Mouse (Mus musculus) forebrain, embryonic 13.5 days (tissue): Measurements from ENCODE around the gene Mcrip2. TPM values are rescaled to one million over a fixed set of nuclear protein-coding genes. Genes with fewer than 3 reads are reported as not detected.

ENCODE experiments used
- ATAC-seq: fragments of 200-750 bp; cut with Nextera tagmentation; 2 replicates; pipeline ENCODE4 v1.8.0; 2017
- H3K27ac ChIP-seq: fragments of 300-500 bp; sonication (generic); 2 replicates; pipeline ENCODE4 v1.5.1; 2015; ENCODE audit warnings: inconsistent platforms, mild to moderate bottlenecking, moderate library complexity
- H3K27me3 ChIP-seq: fragments of 300-500 bp; sonication (generic); 2 replicates; pipeline ENCODE4 v1.6.1; 2015; ENCODE audit warnings: mild to moderate bottlenecking, inconsistent platforms
- H3K36me3 ChIP-seq: fragments of 300-500 bp; sonication (generic); 2 replicates; pipeline ENCODE4 v1.6.1; 2015; ENCODE audit warnings: mild to moderate bottlenecking, inconsistent platforms; ENCODE audit not compliant: poor library complexity, severe bottlenecking
- H3K4me1 ChIP-seq: fragments of 300-500 bp; sonication (generic); 2 replicates; pipeline ENCODE4 v1.6.1; 2015; ENCODE audit warnings: inconsistent platforms
- H3K4me2 ChIP-seq: fragments of 300-500 bp; sonication (generic); 2 replicates; pipeline ENCODE4 v1.6.1; 2015; ENCODE audit warnings: inconsistent platforms, mild to moderate bottlenecking, moderate library complexity
- H3K4me3 ChIP-seq: fragments of 300-500 bp; sonication (generic); 2 replicates; pipeline ENCODE4 v1.5.1; 2015; ENCODE audit warnings: mild to moderate bottlenecking, inconsistent platforms
- H3K9ac ChIP-seq: fragments of 300-500 bp; sonication (generic); 2 replicates; pipeline ENCODE4 v1.6.1; 2015; ENCODE audit warnings: mild to moderate bottlenecking, inconsistent platforms
- H3K9me3 ChIP-seq: fragments of 300-500 bp; sonication (generic); replicated peaks from 2 replicates; pipeline ENCODE4 v1.6.1; 2016; ENCODE audit warnings: inconsistent platforms
- WGBS: fragments of 180-500 bp; shearing (Covaris S2); methylation state at CpG from one replicate; pipeline ENCODE4 v1.1.7; 2015; 5-methylcytosine and 5-hydroxymethylcytosine counted together
- polyA plus RNA-seq: library from polyadenylated mRNA; unstranded; fragments of >200 nt; fragmentation: Nextera tagmentation; extraction: Ambion mirVana; gene quantifications from 2 replicates; pipeline ENCODE4 v1.2.1, GENCODE M21; 2015

The Mcrip2 gene
- polyA plus RNA-seq, 1 experiment from 2014 or later, result 12.9 TPM

GRCm38 (mm10) chr17:25879750-25880149 lies 11.2 kb upstream of the Mcrip2 start:
- Histone ChIP-seq H3K27ac (no peak overlapping the region), H3K9me3 (no peaks in the 10 kb centered on the region), H3K27me3 (no peaks in the 10 kb centered on the region), H3K36me3 (peaks cover 58% of the 10 kb centered on the region), H3K9ac (no peak overlapping the region), H3K4me3 (no peak overlapping the region), H3K4me1 (peaks cover 31% of the 10 kb centered on the region), H3K4me2 (no peak overlapping the region)
- ATAC-seq, result no peak
- 72% methylated on average over 8 of the region's 8 CpGs for WGBS

- H3K9me3 ChIP-seq, result no peaks in the 10 kb centered on the region
- peaks cover 53% of the 10 kb centered on the region for H3K36me3 ChIP-seq
- no peak overlapping the region for H3K9ac ChIP-seq
- ATAC-seq, result no peak
- H3K27ac ChIP-seq, result no peak overlapping the region
- no peaks in the 10 kb centered on the region for H3K27me3 ChIP-seq
- H3K4me2 ChIP-seq, result no peak overlapping the region
- peaks cover 32% of the 10 kb centered on the region for H3K4me1 ChIP-seq
- no peak overlapping the region for H3K4me3 ChIP-seq
- WGBS, result 38% methylated on average over 4 of the region's 4 CpGs
Measured at GRCm38 (mm10) chr17:25879261-25879660, 10.7 kb upstream of the Mcrip2 start.

- Histone ChIP-seq H3K27me3 (no peaks in the 10 kb centered on the region), H3K4me1 (peaks cover 38% of the 10 kb centered on the region), H3K27ac (no peak overlapping the region), H3K9me3 (no peaks in the 10 kb centered on the region), H3K4me3 (no peak overlapping the region), H3K36me3 (peaks cover 48% of the 10 kb centered on the region), H3K9ac (no peak overlapping the region), H3K4me2 (no peak overlapping the region)
- ATAC-seq, result no peak
- WGBS, result 90% methylated on average over 19 of the region's 19 CpGs
Measured at GRCm38 (mm10) chr17:25878611-25879180, 10.1 kb upstream of the Mcrip2 start.

DNA sequence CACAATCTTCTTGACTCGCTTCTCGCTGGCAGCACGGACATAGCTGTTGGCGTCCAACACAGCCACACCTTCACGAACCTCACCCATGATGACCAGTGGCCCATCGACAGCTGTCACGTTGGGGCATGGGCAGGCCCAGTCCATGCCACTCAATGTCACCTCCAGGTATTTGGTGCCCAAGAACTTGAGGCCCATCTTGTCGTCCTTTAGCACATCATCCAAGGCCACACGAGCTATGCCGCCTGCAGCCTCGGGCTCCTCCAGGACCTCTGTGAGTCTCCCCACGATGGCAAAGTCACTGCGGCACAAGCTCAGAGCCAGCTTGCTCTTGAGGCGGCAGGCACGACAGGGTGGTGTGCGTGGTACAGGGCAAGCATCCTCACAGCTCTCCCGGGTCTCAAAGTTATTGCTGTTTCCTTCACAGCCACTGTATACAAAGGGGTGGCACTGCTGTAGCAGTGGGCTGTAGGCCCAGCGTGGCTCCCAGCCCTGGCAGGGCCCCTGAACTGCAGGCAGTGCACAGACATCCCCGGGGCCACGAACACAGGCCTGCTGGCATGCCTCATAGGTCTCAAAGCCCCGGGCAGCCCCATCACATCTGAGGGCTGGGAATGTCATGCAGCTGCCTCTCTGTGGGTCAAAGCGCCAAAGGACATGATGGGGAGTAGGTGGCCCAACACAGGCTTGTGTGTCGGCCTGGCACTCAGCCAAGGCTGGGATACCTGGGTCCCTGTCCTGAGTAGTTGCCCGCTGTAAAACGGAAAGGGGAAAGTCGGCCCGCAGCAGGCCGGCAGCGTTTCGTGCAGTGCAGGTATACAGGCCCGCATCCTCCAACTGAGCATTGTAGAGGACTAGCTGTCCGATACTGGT lies 9.4 kb upstream of the Mcrip2 start:
- peaks cover 40% of the 10 kb centered on the region for H3K36me3 ChIP-seq
- no peak overlapping the region for H3K4me2 ChIP-seq
- no peak for ATAC-seq
- H3K27me3 ChIP-seq, result no peaks in the 10 kb centered on the region
- no peaks in the 10 kb centered on the region for H3K9me3 ChIP-seq
- H3K4me1 ChIP-seq, result peaks cover 38% of the 10 kb centered on the region
- no peak overlapping the region for H3K27ac ChIP-seq
- no peak overlapping the region for H3K9ac ChIP-seq
- 92% methylated on average over 32 of the region's 32 CpGs for WGBS
- no peak overlapping the region for H3K4me3 ChIP-seq

- WGBS, result 96% methylated on average over 3 of the region's 3 CpGs
- H3K36me3 ChIP-seq, result peaks cover 31% of the 10 kb centered on the region
- H3K4me1 ChIP-seq, result peaks cover 38% of the 10 kb centered on the region
- H3K9ac ChIP-seq, result no peak overlapping the region
- peak overlapping the region; percentile 89; the same call in 1 of the 2 replicates for H3K4me2 ChIP-seq
- no peaks in the 10 kb centered on the region for H3K9me3 ChIP-seq
- no peak overlapping the region for H3K4me3 ChIP-seq
- H3K27ac ChIP-seq, result no peak overlapping the region
- H3K27me3 ChIP-seq, result no peaks in the 10 kb centered on the region
- no peak for ATAC-seq
Measured at GRCm38 (mm10) chr17:25877025-25877424, 8.5 kb upstream of the Mcrip2 start.

DNA sequence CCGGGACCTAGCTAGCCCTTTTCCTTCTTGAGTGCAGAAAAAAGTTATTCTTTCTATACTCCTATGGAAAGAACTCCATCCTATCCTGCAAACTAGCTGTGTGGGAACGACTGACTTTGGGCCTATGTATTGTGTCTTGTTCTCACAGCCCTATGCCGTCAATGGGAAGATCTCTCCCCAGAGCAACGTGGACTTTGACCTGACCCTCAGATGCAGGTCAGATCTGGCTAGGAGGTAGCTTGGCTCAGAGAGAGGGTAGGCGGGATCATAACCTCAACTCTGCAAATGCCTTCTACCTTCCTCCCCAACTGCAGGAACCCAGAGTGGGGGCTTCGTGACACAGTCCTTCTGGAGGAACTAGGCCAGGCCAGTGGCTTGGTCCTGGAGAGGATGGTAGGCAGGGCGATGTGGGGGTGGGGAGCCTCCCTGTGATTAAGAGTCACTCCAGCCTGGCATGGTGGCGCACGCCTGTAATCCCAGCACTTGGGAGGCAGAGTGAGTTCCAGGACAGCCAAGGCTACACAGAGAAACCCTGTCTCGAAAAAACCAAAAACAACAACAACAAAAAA lies 7.9 kb upstream of the Mcrip2 start:
- Histone ChIP-seq H3K4me2 (peak overlapping the region; percentile 89), H3K36me3 (peaks cover 26% of the 10 kb centered on the region), H3K4me3 (peak overlapping the region; percentile 68), H3K27me3 (no peaks in the 10 kb centered on the region), H3K4me1 (peaks cover 38% of the 10 kb centered on the region), H3K9me3 (no peaks in the 10 kb centered on the region), H3K9ac (peak overlapping the region; percentile 83), H3K27ac (peak overlapping the region; percentile 96; the same call in 1 of the 2 replicates)
- 68% methylated on average over 10 of the region's 10 CpGs for WGBS
- no peak for ATAC-seq

GRCm38 (mm10) chr17:25875171-25876136 lies 6.9 kb upstream of the Mcrip2 start:
- H3K36me3 ChIP-seq, result peaks cover 24% of the 10 kb centered on the region
- no peaks in the 10 kb centered on the region for H3K27me3 ChIP-seq
- H3K9ac ChIP-seq, result peak overlapping the region; percentile 83
- no peaks in the 10 kb centered on the region for H3K9me3 ChIP-seq
- peaks cover 28% of the 10 kb centered on the region for H3K4me1 ChIP-seq
- peak overlapping the region; percentile 96 for H3K27ac ChIP-seq
- WGBS, result under 1% methylated on average over 59 of the region's 59 CpGs
- H3K4me3 ChIP-seq, result peak overlapping the region; percentile 68
- H3K4me2 ChIP-seq, result peak overlapping the region; percentile 89
- ATAC-seq, result peak; percentile 94

DNA sequence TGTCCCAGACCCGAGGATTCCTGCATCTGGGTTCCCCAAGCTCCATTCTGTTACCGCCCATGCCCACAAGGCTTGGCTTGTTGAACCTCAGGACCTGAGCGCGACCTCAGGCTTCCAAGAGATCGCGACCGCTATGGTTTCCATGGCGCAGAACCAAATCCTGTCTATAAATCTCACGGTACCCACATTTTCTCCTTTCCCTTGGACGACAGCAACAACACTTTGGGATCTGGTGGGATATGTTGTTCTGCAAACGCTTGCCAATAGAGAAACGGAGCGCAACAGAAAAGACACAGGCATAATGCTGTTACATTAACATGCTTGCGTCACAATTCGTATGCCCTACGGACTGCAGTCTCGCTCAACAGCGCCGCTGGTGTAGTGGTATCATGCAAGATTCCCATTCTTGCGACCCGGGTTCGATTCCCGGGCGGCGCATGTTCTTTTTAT lies 6.2 kb upstream of the Mcrip2 start, which contains the start of gene Mettl26:
TSS of gene Mettl26 (plus strand) at position 354 of the 450 bp plus-strand sequence.
- peaks cover 23% of the 10 kb centered on the region for H3K36me3 ChIP-seq
- H3K4me1 ChIP-seq, result peaks cover 22% of the 10 kb centered on the region
- H3K4me3 ChIP-seq, result peak within 1 kb of the TSS; percentile 68
- ATAC-seq, result peak; percentile 82
- peak within 1 kb of the TSS; percentile 83 for H3K9ac ChIP-seq
- peak within 1 kb of the TSS; percentile 96 for H3K27ac ChIP-seq
- WGBS, result under 1% methylated on average over 25 of the region's 25 CpGs
- H3K4me2 ChIP-seq, result peak within 1 kb of the TSS; percentile 89
- no peaks in the 10 kb centered on the region for H3K27me3 ChIP-seq
- no peaks in the 10 kb centered on the region for H3K9me3 ChIP-seq

DNA sequence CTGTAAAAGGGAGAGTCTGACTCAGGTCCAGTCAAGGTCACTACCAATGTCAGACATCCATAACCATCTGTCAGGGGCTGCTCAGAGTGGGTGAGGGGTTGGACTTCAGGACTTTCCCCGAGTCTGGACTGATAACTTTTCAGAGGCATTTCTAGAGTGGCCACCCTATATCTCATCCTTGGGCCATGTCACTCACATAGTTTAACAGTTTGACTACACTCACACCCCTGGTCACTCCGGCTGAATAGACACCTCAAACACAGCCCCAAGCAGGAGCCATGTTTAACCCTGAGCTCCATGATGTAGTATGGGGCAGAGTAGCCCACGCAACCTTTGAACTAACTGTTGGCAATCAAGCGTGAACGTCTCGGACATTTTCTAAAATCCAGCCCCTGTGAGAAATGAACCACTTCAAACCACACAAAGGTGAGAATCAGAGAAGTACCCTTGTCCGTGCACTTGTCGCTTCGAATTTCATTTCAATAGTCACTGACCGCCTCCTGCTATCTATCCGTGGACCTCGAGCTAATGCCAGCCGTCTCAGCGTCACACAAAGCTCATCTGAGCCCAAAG lies 5.7 kb upstream of the Mcrip2 start:
- peak overlapping the region; percentile 67 for H3K9ac ChIP-seq
- peak overlapping the region; percentile 89 for H3K4me2 ChIP-seq
- WGBS, result 3% methylated on average over 14 of the region's 14 CpGs
- H3K9me3 ChIP-seq, result no peaks in the 10 kb centered on the region
- peak overlapping the region; percentile 82 for H3K27ac ChIP-seq
- H3K36me3 ChIP-seq, result peaks cover 18% of the 10 kb centered on the region
- peak overlapping the region; percentile 68 for H3K4me3 ChIP-seq
- no peak for ATAC-seq
- H3K27me3 ChIP-seq, result no peaks in the 10 kb centered on the region
- peaks cover 22% of the 10 kb centered on the region for H3K4me1 ChIP-seq

DNA sequence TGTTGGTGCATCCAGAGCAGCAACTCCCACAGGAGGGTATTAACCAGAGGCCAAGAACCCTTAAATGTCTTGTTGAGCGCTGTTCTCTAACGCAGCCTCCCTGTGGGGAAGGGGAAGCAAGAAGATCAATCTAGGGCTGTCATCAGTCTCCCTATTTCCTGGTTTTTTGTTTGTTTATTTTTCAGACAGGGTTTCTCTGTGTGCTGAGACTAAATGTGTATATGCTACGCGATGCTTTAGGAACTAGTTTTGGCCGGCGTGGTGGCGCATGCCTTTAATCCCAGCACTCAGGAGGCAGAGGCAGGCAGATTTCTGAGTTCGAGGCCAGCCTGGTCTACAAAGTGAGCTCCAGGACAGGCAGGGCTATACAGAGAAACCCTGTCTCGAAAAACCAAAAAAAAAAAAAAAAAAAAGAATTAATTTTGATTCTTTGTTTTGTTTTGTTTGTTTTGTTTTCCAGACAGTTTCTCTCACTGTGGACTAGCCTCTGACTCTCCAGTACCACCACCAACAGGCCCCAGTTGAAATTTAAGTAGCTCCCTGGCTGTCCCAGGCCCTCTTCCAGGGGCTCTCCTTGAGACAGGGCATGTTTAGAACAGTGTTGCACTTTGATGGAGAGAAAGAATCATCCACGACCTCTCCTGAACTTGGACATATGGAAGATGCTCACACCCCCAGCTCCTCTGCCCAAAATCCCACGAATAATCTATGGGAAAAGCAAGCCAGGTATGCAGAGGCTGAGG lies 5.0 kb upstream of the Mcrip2 start:
- ATAC-seq, result no peak
- peak overlapping the region; percentile 82 for H3K27ac ChIP-seq
- 80% methylated on average over 11 of the region's 11 CpGs for WGBS

More for the DNA sequence above, 5.0 kb upstream of the Mcrip2 start:
- Histone ChIP-seq H3K4me1 (peaks cover 28% of the 10 kb centered on the region), H3K27me3 (no peaks in the 10 kb centered on the region), H3K4me2 (peak overlapping the region; percentile 89), H3K4me3 (peak overlapping the region; percentile 68; the same call in 1 of the 2 replicates), H3K9me3 (no peaks in the 10 kb centered on the region), H3K36me3 (peaks cover 11% of the 10 kb centered on the region), H3K9ac (peak overlapping the region; percentile 67; the same call in 1 of the 2 replicates)
